Mouse (Mus musculus): ENCODE results near the gene Dsn1. TPM values are rescaled to one million over a fixed set of nuclear protein-coding genes. Genes with fewer than 3 reads are reported as not detected.

The Dsn1 gene
- total RNA-seq, 2 experiments from 2014 or later = 4.0 to 5.4 TPM

DNA sequence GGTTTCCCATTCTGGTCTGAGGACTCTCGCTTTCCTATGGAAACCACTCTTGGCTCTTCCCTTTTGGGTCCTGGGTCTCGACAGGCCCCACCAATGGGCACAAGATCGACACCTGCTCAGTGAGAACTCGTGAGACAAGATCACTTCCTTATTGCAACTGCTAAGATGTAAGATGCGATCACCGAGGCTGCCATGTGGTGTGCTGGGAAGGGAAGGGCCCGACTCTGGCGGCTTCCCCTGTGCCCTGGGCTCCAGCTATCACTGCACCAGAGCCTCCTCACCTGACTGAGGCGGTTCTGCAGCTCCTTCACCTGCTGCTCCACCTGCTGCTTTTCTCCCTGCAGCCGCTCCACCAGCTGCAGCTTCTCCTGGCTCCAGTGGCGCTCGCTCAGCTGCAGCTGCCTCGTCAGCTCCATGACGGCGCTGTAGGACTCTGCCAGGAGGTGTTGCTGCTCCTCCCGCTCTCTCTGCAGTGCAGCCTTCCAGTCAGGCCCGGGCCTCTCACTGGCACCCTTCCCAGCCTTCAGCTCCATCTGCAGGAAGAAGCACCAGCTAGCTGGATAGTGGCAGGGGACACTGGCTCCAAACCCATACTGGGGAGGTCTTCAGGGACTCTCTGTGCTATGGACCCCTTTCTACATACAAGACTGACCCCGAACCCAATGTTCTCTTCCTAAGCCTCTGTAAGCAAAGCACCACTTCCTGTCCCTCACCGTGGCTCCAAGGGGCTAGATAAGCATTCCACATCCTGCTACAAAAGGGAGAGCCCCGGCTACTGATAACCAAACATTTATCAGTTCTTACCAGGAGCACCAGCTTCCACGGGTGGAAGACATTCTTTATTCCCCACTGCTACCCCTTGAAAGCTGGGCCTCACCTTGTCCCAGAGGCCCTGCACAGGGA is 20.4 kb upstream of the Dsn1 start:
- peak; percentile 42 to 69 for DNase-seq (ENCODE audit: low spot score in 2 of 2)

GRCm38 (mm10) chr2:157021156-157021555 is 14.2 kb upstream of the Dsn1 start:
- no peak for DNase-seq (ENCODE audit: low spot score in 2 of 2)

GRCm38 (mm10) chr2:157019228-157019627 is 12.3 kb upstream of the Dsn1 start:
- no peak for DNase-seq (ENCODE audit: low spot score in 2 of 2)

- no peak for DNase-seq (ENCODE audit: low spot score in 2 of 2)
These were observed 9.7 kb upstream of the Dsn1 start for GRCm38 (mm10) chr2:157016529-157017270.

DNA sequence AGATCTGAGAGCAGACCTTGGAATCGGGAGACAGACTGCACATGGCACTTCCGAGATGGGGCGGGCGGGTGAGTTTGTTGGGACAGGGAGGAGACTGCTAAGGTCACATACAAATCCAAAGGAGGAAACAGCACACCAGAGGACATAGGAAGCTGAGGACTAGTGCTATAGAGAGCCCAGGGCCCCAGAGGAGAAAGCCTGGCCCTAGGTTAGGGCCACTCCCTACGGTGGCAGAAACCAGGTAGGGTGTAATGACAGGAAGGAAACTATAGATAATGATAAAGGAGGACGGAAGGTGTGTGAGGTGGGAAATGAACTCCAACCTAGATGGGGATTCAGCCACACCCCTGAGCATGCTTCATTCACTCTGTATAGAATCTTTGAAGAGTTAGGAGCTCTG is 5.4 kb upstream of the Dsn1 start:
- DNase-seq (ENCODE audit: low spot score in 2 of 2) = no peak

GRCm38 (mm10) chr2:157010634-157011310 is 3.8 kb upstream of the Dsn1 start:
- DNase-seq (ENCODE audit: low spot score in 2 of 2) = no peak

- DNase-seq (ENCODE audit: low spot score in 2 of 2) = no peak
These were observed 3.2 kb upstream of the Dsn1 start for GRCm38 (mm10) chr2:157010121-157010520.

- DNase-seq (ENCODE audit: low spot score in 2 of 2) = no peak
These were observed 1.6 kb upstream of the Dsn1 start for GRCm38 (mm10) chr2:157008509-157008908.

GRCm38 (mm10) chr2:157007234-157007596 is 261 bp upstream of the Dsn1 start:
- no peak for DNase-seq (ENCODE audit: low spot score in 2 of 2)

DNA sequence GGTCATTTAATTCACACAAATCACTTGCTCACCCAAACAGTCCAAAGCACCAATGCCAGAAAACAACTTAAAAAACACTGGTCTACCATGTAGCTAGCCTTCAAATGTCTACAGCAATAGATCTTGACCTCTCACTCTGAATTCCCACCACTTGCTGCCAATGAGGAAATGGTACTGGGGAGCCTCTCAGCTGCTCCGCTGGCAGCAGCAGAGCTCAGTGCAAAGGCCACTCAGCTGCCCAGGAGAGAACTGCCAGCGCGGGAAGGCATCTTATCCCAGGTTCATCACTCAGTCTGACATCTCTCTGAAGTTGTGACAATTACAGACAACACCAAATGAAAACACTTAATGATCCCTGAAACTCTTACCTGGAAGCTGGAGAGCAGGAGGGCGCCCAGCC is 4.6 kb downstream of the Dsn1 start:
- DNase-seq (ENCODE audit: low spot score in 2 of 2) = no peak

DNA sequence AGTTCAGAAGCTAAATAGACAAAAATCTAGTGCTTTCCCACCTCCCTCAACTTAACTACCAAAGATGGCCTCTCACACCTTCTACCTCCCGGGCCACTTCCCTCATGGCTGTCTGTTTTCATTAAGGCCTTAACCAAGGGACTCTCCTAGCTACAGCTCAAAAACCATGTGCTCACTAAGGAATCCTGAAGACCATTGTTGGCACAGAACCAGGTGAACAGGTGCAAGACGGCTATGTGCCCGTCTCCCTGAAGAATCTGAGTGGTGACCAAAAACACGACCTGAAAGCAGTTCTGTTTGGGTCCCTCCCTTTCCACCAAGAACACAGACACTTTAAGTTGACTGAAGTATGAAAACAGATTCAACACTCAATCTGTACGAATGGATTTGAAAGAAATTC is 8.7 kb downstream of the Dsn1 start:
- DNase-seq (ENCODE audit: low spot score in 2 of 2) = no peak

DNA sequence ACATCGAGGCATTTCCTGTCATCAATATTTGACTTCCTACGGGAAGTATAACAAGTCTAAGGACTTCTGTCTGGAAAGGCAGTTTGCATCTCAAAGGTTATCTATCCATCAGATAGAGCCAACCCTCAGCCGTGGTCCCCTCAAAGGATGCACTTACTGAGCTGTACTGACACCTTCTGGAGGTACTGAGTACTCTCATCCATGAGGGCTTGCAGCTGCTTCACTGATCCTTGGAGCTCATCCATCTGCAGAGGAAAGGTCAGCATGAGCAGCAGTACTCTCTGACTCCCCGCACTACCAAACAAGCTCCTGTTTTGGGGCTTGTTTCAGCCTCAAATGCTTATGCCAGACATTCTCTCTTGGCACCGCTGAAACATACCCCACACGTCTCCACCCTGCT is 10.4 kb downstream of the Dsn1 start:
- DNase-seq (ENCODE audit: low spot score in 2 of 2) = peak in 1 of 2 experiments; percentile 71

GRCm38 (mm10) chr2:156991470-156992319 is 15.3 kb downstream of the Dsn1 start, which contains the start of gene Ndrg3:
TSS of gene Ndrg3 (minus strand) at chr2:156992056.
- peak; percentile 96 to 98 for DNase-seq (ENCODE audit: low spot score in 2 of 2)

DNA sequence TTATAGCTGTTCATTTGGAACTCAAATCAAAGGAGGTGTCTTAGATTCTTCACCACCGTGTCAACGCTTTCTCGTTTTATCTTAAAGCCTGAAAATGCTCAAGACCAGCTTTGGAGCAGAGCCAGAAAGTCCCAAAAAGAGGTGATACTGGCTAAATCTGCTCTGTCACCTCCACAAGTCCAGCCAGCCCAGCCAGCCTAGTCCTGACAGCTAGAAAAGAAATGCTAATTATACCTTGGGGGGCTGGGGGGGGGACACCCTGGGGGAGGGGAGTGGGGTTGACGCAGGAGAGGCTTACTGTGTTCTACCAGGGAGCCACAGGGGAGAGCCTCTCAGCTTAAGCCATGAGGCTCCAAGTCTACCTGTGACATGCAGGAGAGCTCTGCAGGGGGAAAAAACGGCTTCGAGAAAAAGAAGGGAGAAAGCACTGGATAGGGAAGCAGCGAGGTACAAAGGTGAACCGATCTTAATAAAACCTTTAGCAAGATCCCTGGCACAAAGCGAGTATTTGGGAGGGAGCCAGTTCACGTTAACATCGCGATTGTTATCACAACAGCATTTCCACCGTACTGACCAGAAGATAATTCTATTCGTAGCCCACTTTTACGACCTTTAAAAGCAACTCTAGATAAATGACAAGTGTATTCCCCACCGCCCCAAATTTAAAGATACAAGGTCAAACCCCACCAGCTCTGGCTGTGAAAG is 16.1 kb downstream of the Dsn1 start:
- peak; percentile 22 to 36 for DNase-seq (ENCODE audit: low spot score in 2 of 2)

DNA sequence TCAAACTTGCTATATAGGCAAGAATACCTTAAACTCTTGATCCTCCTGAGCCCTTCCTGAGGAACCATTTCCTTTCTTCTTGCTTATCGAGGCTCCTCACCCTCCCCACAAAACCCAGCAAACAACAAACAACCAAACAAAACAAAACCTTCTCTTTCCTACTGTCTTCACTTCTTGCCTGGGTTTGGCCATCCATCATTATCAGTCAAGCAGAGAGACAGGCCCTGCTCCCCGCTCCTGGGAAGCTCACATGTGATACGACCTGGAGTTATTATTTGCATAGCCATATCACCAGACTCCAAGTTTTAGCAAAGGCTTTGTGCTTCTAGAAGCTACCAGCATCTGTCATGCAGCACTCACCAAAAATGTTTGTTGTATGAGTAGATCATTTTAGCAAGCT is 19.6 kb downstream of the Dsn1 start:
- no peak for DNase-seq (ENCODE audit: low spot score in 2 of 2)

- peak in 1 of 2 experiments; percentile 43 for DNase-seq (ENCODE audit: low spot score in 2 of 2)
These were observed 24.1 kb downstream of the Dsn1 start for GRCm38 (mm10) chr2:156982864-156983263.

DNA sequence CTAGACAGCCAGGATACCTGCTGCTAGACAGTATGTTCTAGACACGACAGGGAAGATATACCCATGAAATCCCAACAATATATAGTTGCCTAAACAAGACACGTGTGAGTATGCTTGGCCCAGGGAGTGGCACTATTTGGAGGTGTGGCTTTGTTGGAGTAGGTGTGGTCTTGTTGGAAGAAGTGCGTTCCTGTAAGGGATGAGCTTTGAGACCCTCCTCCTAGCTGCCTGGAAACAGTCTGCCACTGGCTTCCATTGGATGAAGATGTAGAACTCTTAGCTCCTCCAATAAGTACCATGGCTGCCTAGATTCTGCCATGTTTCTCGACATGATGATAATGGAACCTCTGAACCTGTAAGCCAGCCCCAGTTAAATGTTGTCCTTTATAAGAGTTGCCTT is 25.7 kb downstream of the Dsn1 start:
- no peak for DNase-seq (ENCODE audit: low spot score in 2 of 2)

DNA sequence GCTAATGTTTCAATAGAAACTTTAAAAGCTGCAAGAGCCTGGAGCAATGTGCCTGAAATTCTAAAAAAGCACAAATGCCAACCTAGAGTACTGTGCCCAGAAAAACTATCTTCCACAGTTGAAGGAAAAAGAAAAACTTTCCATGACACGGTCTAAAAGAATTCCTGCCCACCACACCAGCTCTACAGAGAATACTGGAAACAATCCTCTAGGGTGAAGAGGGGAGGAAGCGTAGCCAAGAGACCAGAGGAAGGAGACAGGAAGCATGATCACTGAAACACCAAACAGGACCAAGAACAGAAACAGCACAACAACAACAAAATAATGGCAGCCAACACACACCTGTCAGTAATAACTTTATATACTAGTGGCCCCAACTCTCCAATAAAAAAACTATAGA is 26.9 kb downstream of the Dsn1 start:
- DNase-seq (ENCODE audit: low spot score in 2 of 2) = no peak

GRCm38 (mm10) chr2:156976711-156977110 is 30.2 kb downstream of the Dsn1 start:
- DNase-seq (ENCODE audit: low spot score in 2 of 2) = no peak

GRCm38 (mm10) chr2:156974967-156975366 is 32.0 kb downstream of the Dsn1 start:
- no peak for DNase-seq (ENCODE audit: low spot score in 2 of 2)
